Mouse (Mus musculus) monocyte, adult 5-6 weeks (primary cell): Measurements from ENCODE around the gene Nkx2-3. TPM values are rescaled to one million over a fixed set of nuclear protein-coding genes. Genes with fewer than 3 reads are reported as not detected.

Source experiments
- ATAC-seq: fragments of 153-309, 156-312 bp; replicated peaks from 2 replicates; pipeline ENCODE4 v1.8.0; 2017; ENCODE audit warnings: mild to moderate bottlenecking; ENCODE audit not compliant: low TSS enrichment, insufficient number of reproducible peaks, severe bottlenecking, poor library complexity, low FRiP score
- total RNA-seq: library from RNA; stranded (forward); fragments of 200-1000, 200-491, 200-594 nt; gene quantifications from 3 replicates; pipeline ENCODE4 v1.2.3, GENCODE M21; 2017

Nkx2-3 gene
- total RNA-seq, 1 experiment from 2014 or later, result not detected

- no peak for ATAC-seq
Observed at GRCm38 (mm10) chr19:43603521-43603920, 8.6 kb upstream of the Nkx2-3 start.

DNA sequence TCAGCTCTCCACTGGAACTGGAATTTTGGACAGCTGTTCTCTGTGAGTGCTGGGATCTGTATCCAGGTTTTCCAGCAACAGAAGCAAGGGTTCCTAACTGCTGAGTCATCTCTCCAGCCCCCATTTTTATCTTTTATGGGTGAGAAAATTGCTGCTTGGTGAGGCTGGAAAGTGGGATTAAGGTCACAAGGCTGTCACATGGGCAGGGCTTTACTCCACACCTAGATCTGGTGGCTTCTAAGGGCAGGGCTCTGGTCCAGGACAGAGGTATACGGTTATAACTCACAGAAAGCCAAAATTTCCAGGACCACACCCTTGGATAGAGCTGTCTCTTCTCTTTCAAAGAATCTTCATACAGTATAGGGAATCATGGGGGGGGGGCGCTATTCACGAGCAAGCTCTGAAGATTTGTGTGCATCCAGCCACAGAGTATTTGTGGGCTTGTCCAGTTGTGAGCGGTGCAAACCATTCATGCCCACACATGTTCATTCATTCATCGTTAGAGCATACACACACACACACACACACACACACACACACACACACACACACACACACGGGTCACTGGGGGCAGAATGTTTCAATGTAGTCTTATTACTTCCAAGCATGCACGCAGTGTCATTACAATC lies 7.5 kb upstream of the Nkx2-3 start:
- ATAC-seq, result no peak

DNA sequence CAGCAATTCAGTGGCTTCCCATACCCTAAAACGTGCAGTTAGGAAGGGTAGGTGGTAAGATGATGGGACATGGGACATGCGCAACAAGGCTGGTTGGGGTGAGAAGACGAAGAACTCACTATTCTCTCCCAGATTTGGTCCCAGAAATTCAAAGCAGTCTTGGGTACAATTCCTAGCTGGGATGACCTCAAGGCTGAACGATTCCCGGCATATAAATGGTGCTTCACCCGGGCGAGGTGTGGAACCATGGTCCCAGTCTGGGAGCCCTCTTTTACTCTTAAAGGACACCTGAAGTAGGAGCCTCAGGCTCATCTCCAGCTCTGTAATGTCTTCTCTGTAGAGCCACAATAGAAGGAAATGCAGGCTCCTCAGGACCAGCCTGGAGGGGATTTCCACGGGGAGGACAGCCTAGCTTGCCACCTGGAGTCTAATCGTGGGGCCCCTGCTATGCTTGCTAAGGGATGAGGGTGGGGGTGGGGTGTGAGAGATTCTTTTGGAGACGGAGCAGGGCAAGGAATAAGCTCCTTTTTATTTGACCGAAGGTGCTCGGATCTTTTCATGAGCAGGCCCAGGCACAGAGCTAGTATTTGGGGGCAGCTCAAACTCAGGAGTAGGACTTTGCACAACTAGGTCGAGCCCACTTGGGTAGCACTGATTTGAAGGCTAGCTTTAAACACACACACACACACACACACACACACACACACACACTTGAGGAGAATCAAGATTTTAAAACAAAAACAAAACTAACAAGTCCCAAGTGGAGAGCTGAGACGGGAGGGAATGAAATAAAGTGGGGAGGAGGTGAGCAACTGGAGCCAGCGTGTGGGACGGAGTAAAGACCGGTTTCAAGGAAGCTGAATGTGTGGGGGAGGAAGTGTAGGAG lies 6.2 kb upstream of the Nkx2-3 start:
- ATAC-seq, result no peak

DNA sequence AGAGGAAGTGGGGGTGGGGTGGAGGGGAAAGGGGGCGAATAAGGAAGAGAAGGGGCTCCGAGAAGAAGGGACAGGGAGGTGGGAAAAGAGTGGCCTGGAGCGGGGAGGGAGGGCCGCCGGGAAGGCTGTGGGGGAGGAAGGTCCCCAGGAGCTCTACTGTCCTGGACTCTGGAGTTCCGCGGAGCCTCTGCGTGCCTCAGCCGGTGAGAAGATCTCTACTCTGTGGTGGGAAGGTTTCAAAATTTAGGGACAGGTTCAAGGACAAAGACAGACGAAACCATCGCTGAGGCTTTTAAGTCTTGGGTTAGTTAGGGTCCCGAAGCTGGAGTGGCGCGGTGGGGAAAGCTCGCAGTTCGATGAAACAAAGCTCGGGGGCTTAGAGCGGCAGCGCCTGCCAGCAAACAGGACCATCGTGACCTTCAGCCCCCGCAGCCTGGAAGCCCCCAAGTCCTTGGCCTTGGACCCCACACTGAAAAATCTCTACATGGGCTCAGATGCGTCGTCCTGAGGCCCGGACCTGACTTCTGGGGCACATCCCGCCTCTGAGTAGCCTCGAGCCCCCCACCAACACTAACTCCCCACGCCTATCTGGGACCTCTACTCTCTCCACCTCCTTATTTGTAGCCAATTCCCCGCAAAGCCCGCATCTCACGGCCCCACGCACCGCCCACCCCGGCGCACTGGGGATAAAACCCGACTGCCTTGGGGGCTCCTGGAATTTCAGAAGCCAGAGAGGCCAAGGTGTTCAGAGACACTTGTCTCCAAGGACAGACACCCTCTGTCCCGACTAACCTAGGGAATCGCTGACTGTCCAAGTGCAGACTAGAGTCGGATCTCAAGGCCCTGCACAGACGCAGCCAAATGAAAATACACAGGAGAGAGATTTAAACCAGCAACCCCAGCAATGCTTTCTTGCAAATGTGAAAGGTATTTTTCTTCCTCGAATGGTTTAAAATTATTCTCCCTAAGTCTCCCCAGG lies 5.3 kb upstream of the Nkx2-3 start:
- no peak for ATAC-seq

DNA sequence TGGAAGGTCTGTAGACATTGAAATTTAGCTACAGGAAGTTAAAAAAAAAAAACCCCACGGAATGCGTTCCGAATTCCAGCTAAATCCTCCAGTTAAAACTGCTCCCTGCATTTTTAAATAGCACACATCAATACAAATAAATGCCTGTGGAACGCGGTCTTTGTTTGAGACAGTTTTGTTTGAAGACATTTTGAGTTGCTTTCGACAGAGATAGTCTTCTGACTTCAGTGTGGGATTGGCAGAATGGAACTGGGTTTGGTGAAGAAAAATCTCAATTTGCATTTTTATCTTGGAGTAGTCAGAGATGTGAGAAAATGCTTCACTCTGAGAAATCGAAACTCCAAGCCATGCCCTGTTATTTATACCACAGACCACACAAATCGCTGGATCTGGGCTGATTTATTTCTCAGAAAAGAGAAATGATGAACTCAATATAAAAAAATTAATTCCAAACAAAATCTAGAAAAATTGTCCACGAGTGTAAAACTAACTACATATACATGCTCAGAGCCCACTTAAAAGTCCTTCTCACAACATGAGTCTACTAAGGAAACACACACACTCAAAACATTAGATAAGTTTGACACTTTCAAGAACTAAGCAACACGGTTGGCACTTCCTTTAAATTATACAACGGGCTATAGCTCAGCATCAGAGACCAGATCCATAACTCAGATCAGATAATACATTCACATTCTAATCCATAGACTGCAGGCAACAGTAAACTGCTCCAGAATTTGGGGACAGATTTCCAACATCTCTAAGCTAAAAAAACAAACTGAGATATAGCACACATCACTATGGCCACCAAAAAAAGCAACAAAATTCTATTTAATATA lies 4.1 kb upstream of the Nkx2-3 start:
- ATAC-seq, result no peak

DNA sequence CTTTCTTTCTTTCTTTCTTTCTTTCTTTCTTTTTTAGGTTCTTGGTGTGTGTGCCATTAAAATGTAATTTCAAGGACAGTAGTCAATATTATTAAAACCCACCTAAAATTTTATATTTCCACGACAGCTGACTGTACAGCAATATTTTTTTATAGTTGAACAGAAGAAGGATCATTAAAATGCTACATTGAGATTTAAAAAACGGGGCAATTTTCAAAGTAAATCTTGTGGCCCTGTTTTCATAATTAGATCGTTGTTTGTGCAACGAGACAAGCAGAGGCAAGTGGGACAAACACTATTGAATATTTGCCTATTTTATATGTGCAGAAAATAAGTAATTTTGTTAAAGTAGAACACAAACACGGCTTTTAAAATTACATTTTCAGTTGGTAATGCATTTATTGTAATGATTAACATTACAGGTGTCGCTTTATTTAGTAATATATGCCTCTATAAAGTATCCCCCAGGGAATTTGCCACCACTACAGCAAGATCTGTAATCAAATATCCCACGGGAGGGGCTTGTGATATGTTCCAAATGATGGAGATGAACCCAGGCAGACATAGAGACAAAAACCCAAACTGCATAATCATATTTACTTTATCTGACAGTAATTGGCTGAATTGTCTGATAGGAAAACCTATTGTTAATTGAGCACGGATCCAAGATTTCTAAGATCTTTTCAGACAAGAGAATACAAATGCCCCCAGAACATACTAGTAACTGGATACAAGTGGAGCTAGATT lies 3.2 kb upstream of the Nkx2-3 start:
- ATAC-seq, result no peak

DNA sequence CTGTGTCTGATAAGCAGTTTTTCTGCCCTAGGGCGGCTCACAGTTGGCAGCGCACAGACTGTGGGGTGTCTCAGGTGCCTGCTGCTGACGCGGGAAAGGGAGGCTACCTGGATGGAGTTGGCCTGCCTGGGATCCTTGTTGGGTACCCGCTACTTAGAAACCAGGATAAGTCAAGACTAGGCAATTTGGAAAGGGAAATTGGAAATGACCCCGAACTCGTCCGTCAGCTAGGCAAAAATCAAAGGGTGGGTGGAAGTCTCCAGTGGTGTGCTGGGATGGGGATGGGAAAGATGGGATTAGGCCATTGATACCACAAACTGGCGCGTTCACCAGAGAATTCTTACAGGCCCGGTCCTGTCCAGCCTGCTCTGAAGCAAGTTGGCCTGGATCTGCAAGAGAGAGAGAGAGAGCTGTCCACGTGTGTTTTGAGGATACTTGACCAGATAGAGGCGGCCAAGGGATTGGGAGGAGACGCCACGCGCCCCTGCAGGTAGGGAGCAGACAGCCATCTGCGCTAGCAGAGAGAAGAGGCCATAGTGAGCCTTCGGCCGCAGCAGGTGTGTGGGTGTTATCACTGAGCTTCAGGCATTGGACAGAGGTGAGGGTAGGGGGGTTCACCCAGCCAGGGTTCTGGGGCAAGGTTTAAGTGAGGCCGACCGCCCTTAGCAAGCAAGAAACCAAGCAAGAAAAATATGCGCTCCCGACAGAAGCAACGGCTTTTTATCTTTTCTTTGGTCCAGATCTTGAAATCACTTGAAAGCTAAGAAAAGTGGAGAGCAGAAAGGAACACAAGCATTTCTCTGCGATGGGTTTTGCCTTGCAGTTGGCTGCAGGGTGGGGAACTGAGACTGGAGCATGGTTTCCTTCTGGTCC lies 2.4 kb upstream of the Nkx2-3 start:
- no peak for ATAC-seq

DNA sequence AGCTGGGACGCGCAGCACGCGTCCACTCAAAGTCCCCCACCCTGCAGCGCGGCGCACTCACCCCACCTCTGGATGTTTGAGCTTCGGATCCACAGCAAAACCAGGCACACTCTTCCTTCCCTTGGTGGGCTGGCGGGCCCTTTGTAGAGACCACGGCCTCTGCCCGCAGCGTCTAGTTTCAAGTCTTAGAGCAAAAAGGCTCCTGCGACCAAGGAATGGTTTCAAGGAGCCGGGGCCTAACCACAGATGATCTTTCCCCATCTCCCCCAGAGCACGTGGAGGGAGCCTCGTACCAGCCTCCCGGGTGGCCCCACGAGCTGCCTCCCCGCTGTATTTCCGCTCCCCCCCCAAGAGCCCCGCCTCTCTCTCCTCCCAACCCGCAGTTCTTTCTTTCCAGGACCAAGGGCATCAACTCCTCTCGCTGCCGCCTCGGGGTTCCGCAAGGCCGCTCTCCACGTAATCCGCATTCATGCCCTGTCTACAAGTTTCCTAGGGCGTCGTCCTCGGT lies 1.7 kb upstream of the Nkx2-3 start:
- ATAC-seq, result no peak

- no peak for ATAC-seq
Observed at GRCm38 (mm10) chr19:43611110-43611509, 1.0 kb upstream of the Nkx2-3 start.

DNA sequence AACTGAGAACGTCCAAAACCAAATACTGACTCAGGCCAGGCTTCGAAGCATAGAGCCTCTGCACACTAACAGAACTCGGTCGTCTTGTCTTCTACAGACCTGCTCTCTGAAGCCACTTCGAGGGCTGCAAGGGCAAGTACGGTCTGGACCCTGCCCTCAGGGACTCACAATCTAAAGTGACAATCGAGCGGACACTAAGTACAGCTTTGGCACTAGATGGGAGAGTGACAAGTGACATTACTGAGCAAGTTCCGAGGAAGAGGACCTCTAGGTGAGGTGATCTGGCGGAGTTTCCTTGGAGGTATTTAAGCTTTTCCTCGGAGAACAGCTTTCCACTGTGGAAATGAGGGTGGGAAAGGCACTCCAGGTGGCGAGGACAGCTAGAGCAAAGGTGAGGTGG lies 564 bp upstream of the Nkx2-3 start:
- no peak for ATAC-seq

GRCm38 (mm10) chr19:43612501-43612971 lies 411 bp downstream of the Nkx2-3 start:
- ATAC-seq, result no peak

DNA sequence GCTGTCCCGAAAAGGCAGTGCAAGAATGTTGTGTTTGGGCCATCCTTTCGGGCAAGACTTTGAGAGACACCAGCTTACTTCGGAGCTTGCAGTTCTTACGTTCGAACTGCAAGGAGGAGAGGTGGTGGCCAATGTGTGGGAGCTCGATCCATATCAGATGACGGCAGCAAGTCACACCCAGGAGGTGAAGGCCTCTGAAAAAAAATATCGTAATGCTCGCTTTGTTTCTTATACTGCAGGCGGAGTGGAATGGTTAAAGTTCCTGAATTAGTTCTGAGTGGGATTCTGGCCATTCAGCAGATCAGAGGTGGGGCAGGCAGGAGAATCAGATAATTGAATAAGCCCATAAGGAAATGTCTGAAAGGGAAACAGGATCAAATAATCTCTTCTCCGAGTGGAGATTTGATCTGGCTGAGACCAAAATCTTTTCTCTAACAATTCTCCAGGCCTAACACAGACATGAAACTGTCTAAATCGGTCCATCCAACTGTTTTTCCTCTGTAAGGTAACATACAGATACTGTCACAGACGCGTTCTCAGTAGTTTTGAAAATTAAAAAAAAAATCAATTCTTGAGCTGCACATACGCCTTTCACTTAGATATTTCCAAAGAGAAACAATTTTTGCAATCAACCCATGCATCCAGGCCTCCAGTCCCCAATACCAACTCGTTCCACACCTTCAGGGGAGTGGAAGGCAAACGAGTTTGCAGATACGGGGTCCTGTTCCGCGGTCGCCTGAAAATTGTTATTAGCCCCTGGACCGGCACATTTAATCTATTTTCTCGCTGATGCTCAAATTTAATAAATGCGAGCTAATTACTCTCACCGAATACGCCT lies 1.4 kb downstream of the Nkx2-3 start:
- no peak for ATAC-seq

DNA sequence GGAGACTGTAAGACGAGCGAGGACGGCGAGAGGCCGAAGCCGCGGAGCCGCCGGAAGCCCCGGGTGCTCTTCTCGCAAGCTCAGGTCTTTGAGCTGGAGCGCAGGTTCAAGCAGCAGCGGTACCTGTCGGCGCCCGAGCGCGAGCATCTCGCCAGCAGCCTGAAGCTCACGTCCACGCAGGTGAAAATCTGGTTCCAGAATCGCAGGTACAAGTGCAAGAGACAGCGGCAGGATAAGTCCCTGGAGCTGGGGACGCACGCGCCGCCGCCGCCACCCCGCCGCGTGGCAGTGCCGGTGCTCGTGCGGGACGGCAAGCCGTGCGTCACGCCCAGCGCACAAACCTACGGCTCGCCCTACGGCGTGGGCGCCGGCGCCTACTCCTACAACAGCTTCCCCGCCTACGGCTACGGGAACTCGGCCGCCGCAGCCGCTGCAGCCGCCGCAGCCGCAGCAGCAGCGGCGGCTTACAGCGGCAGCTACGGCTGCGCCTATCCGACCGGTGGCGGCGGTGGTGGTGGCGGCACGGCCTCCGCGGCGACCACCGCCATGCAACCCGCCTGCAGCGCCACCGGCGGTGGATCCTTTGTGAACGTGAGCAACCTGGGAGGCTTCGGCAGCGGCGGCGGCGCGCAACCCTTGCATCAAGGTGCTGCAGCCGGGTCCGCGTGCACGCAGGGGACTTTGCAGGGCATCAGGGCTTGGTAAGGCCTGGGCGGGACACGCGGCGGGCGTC lies 2.4 kb downstream of the Nkx2-3 start:
- no peak for ATAC-seq

DNA sequence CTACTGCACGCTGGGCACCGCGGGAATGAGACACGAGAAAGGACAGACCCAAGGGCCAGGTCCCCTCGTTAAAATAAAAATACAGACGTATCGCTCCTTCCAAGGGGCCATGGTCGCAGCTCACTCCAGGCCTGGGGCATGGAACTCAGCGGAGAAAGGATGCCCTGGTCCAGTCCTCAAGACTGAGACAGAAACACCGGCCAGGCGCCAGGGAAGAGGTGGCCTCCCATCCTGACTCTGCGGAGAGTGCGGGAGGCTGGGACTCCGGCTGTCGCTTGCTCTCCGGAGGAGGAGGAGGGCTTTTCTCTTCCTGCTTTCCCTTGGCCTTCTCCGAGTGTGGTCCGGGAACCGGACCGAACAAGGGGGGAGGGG lies 2.9 kb downstream of the Nkx2-3 start:
- no peak for ATAC-seq
